Mouse (Mus musculus) adrenal gland, adult 8-10 months (tissue): Measurements from ENCODE around the gene Ankrd34a. TPM values are rescaled to one million over a fixed set of nuclear protein-coding genes. Genes with fewer than 3 reads are reported as not detected.

Experiments
- DNase-seq: peaks from one replicate; pipeline ENCODE4 v3.0.0; 2022
- total RNA-seq, 4 experiments: library from RNA; stranded (reverse); gene quantifications; 2 replicates each; pipeline ENCODE4 v1.2.4; 2022

Gene Ankrd34a
- total RNA-seq, 4 experiments from 2014 or later, result 1.1 to 2.3 (median 1.7) TPM

DNA sequence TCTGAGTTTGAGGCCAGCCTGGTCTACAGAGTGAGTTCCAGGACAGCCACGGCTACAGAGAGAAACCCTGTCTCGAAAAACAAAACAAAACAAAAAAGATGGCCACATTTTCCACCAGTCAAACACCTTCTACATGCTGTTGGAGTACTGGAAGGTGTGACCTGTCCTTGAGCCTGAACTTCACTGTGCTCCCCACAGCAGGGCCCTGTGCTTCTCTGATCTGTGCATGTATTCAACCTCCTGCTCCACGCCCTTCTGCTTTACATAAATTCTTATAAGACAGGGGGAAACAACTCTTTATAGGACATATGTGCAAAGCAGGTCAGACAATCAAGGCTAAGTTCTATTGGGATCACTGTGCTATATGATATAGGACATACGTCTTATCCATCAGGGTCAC lies 26.8 kb downstream of the Ankrd34a start:
- DNase-seq, result no peak

DNA sequence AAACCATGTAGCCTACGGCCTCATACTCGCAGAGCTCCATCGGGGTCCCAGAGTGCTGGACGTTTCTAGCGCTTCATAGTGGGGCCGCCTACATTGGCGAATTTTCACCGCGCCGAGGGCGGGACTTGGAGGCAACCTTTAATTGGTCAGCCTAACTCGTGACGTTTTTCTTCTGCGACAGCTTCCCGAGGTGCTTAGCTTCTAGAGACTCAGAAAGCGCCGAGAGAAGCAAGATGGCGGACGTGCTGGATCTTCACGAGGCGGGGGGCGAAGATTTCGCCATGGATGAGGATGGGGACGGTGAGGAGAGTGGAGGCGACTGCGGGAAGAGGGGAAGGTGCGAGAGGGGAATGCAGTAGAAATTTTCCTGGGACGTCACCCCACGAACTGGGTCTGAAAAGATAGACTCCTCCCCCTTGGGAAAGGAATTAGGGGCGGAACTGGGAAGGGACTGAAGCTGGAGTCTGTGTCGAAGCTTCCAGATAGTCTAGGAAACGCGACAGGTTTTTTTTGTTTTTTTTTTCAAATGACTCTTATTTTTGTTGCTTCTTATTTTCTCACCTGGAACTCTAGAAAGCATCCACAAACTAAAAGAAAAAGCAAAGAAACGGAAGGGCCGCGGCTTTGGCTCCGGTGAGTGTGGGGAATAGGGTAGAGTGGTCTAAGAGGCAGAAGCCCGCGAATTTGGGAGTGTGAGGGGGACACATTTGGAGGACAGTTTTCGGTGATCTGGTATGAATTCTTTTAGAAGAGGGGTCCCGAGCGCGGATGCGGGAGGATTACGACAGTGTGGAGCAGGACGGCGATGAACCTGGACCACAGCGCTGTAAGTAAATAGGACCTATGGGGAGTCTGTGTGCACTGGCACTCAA lies 33.5 kb downstream of the Ankrd34a start, which contains the start of gene Rbm8a:
Gene Rbm8a, plus strand, starts transcription at position 205 of the 872 bp plus-strand sequence.
- DNase-seq, result peak; percentile 95

DNA sequence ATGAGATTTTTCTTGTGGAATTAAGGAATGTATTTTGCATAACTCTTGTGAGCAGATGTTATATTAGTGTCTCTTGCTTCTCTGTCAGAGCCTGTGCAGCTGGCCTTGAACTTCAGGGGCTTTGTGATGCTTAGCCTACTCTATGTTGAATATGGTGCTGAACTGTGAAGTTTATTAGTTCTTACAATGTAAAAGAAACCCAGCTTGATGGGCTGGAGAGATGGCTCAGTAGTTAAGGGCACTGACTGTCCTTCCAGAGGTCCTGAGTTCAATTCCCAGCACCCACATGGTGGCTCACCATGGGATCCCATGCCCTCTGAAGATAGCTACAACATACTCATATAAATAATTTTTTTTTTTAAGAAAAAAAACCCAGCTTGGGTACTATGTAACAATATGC lies 35.6 kb downstream of the Ankrd34a start:
- DNase-seq, result no peak

GRCm38 (mm10) chr3:96634015-96634414 lies 37.6 kb downstream of the Ankrd34a start:
- no peak for DNase-seq

GRCm38 (mm10) chr3:96634928-96635879 lies 38.8 kb downstream of the Ankrd34a start, which contains the start of the genes Pex11b and Gm42957:
Gene Pex11b (plus strand): TSS chr3:96635376.
Gene Gm42957 (plus strand): TSS chr3:96635474.
- DNase-seq, result peak; percentile 87

DNA sequence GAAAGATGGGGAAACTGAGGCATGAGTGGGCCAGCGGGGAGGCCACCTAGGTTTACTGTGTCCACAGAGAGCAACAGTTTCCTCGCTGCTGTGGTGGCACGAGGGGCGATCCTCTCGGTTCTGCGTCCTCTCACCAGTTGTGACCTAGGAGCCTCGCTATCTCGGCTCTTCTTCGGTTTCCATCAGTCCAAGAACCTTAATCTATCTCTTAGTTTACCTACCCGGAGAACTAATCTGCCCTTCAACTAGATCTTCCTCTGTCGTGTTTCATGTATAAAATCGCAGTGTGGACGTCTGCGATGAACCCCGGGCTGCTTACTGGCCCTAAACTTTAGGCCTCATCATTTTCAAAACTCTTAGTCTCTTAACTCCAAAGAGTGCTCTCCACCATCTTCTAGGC lies 39.5 kb downstream of the Ankrd34a start:
- DNase-seq, result no peak

DNA sequence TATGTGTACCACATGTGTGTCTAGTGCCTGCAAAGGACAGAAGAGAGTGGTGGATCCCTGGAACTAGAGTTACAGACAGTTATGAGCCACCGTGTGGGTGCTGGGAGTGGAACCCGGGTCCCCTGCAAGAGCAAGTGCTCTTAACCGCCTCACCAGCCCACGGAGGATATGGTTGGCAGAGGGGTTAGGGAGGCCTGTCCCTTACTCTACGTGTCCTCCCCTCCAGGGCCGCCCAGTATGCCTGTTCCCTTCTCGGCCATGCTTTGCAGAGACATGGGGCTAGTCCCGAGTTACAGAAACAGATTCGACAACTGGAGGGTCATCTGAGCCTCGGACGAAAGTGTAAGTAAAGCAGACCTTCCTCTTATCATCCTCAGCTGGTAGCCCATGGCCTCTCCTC lies 40.0 kb downstream of the Ankrd34a start:
- no peak for DNase-seq

- DNase-seq, result peak; percentile 50
Measured at GRCm38 (mm10) chr3:96639219-96639618, 42.8 kb downstream of the Ankrd34a start.

- DNase-seq, result peak; percentile 9
Measured at GRCm38 (mm10) chr3:96645018-96645649, 48.7 kb downstream of the Ankrd34a start, which contains the start of gene Itga10. Gene Itga10 (plus strand): TSS chr3:96645584.

DNA sequence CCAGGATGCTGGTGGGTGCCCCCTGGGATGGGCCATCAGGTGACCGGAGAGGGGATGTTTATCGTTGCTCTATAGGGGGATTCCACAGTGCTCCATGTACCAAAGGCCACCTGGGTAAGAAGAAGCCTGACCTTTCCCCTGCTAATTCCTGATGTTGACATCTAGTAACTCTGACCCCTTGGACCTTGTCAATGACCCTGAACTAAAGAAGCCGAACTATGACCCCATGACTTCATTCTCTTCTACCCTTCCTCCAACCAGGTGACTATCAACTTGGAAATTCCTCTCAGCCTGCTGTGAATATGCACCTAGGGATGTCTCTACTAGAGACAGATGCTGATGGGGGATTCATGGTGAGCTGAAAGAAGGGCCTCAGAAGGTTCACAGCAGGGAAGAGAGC lies 50.9 kb downstream of the Ankrd34a start:
- no peak for DNase-seq

Other genes with a start within 250 kb of the Ankrd34a start
- gene BC107364, start 144.3 kb upstream of the Ankrd34a start, total RNA-seq, result not detected
- under 1 TPM in 1 of 4 experiments, not detected in 3; 0.27 TPM for gene Hfe2, start 71.5 kb upstream of the Ankrd34a start, total RNA-seq
- gene Txnip, start 38.7 kb upstream of the Ankrd34a start, total RNA-seq, result 100 to 1,000 TPM; 374 to 825 (median 652) TPM
- gene Gm16253, start 19.7 kb upstream of the Ankrd34a start, total RNA-seq, result not detected
- gene Polr3gl, start 2.5 kb upstream of the Ankrd34a start, total RNA-seq, result 10 to 100 TPM; 35.7 to 54.5 (median 40.0) TPM
- gene Lix1l, start 4.5 kb downstream of the Ankrd34a start, total RNA-seq, result 10 to 100 TPM; 47.8 to 57.8 (median 54.5) TPM
- gene Rbm8a, start 33.3 kb downstream of the Ankrd34a start, total RNA-seq, result 100 to 1,000 TPM in 1 of 4 experiments, 10 to 100 TPM in 3; 54.6 to 101 (median 71.7) TPM
- gene Pex11b, start 38.7 kb downstream of the Ankrd34a start, total RNA-seq, result 10 to 100 TPM; 51.1 to 60.0 (median 56.2) TPM
- under 1 TPM; 0.32 to 0.80 (median 0.40) TPM for gene Gm42957, start 38.8 kb downstream of the Ankrd34a start, total RNA-seq
- 1 to 10 TPM; 1.5 to 2.4 (median 1.8) TPM for gene Itga10, start 48.9 kb downstream of the Ankrd34a start, total RNA-seq
- gene Ankrd35, start 73.5 kb downstream of the Ankrd34a start, total RNA-seq, result 1 to 10 TPM; 3.1 to 9.9 (median 5.0) TPM
- 10 to 100 TPM; 27.3 to 38.0 (median 32.6) TPM for gene Pias3, start 99.7 kb downstream of the Ankrd34a start, total RNA-seq
- 1 to 10 TPM; 1.1 to 2.6 (median 1.6) TPM for gene Nudt17, start 111.9 kb downstream of the Ankrd34a start, total RNA-seq
- gene Polr3c, start 131.0 kb downstream of the Ankrd34a start, total RNA-seq, result 10 to 100 TPM; 30.0 to 33.4 (median 31.1) TPM
- 10 to 100 TPM; 34.0 to 45.9 (median 39.5) TPM for gene Rnf115, start 131.0 kb downstream of the Ankrd34a start, total RNA-seq
- under 1 TPM in 1 of 4 experiments, not detected in 3; 0.22 TPM for gene Pdzk1, start 232.6 kb downstream of the Ankrd34a start, total RNA-seq
- under 1 TPM in 2 of 4 experiments, not detected in 2; 0.23 to 0.27 TPM for gene Cd160, start 232.7 kb downstream of the Ankrd34a start, total RNA-seq